ENCODE assay signal across 11 mouse cellular contexts in the genomic region with DNA sequence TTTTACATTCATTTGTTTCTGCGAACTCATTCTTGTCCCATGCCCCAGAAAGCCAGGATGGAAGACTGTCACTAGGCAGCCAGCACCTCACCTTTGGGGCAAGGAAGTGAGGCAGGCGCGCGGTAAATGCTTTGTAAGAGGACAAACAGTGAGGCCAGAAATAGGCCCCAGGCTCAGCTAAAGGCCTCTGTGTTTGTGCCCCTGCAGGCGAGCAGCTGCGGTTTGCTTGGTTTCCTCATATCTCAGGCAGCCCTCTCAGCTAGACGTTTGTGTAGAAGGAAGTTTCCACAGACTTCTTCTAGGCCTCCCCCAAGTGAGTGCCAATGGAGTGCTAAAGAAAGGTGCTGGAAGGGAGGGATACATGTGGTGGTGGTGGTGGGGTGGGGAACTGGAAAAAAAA. TPM values are rescaled to one million over a fixed set of nuclear protein-coding genes. Genes with fewer than 3 reads are reported as not detected.
DNase-seq lines count a peak whose midpoint lies in the region; ATAC-seq and TF ChIP-seq lines count a peak whose summit lies in the region.
"Had no signal": no experiment of that assay in that cellular context is flagged by ENCODE, and none has a peak within 500 bp of the region (broad histone marks: within the 10 kb centered on the region; RNA-seq: fewer than 3 reads in every experiment).

No protein-coding gene starts in this region.

- H3K9me3 ChIP-seq in liver, embryonic 15.5 days (replicated peaks): no peaks in the 10 kb centered on the region
- no peaks in the 10 kb centered on the region for H3K9me3 ChIP-seq in midbrain, embryonic 16.5 days (replicated peaks; ENCODE audit: control insufficient read depth, low read length, poor library complexity, severe bottlenecking)
- no peaks in the 10 kb centered on the region for H3K9me3 ChIP-seq in limb, embryonic 10.5 days (replicated peaks)
- no peaks in the 10 kb centered on the region for H3K9me3 ChIP-seq in forebrain, postnatal 0 days (ENCODE audit: low read length)
- H3K9me3 ChIP-seq: midbrain, embryonic 13.5 days had no signal

- no peaks in the 10 kb centered on the region for H3K4me1 ChIP-seq in liver, embryonic 15.5 days (replicated peaks)
- peaks cover 23% of the 10 kb centered on the region for H3K4me1 ChIP-seq in spleen, adult 2 months (ENCODE audit: control insufficient read depth, insufficient read depth, insufficient read length)
- H3K4me1 ChIP-seq in midbrain, embryonic 16.5 days (ENCODE audit: control insufficient read depth, insufficient read depth, low read length): no peaks in the 10 kb centered on the region
- no peaks in the 10 kb centered on the region for H3K4me1 ChIP-seq in limb, embryonic 10.5 days
- no peaks in the 10 kb centered on the region for H3K4me1 ChIP-seq in forebrain, postnatal 0 days (ENCODE audit: insufficient read depth)

- H3K9ac ChIP-seq in liver, embryonic 15.5 days: no peak overlapping the region
- no peak overlapping the region for H3K9ac ChIP-seq in midbrain, embryonic 16.5 days (ENCODE audit: low read depth, low read length)
- H3K9ac ChIP-seq in forebrain, postnatal 0 days: no peak overlapping the region
- H3K9ac ChIP-seq: midbrain, embryonic 13.5 days had no signal

- DNase-seq in A20 (ENCODE audit: low read depth, low spot score): peak; percentile 77
- DNase-seq in CD4-positive, CD25-positive, alpha-beta regulatory T cell, adult 2 months (ENCODE audit: low read depth, low spot score): peak; percentile 73
- peak in 1 of 2 experiments; percentile 70 for DNase-seq in spleen, adult 2 months (ENCODE audit: low read depth in 1 of 2, low spot score in 2 of 2)
- no peak for DNase-seq in limb, embryonic 10.5 days (ENCODE audit: low spot score)
- DNase-seq in layer of hippocampus, postnatal 10 days (ENCODE audit: low spot score in 2 of 2): no peak
- DNase-seq in forebrain, postnatal 0 days: no peak
- DNase-seq: cerebellum, postnatal 10 days; kidney, adult 18-20 months had no signal

- WGBS in liver, embryonic 15.5 days (ENCODE audit: insufficient replicate concordance): 29% methylated on average over 7 of the region's 7 CpGs
- 38% methylated on average over 7 of the region's 7 CpGs for WGBS in spleen, adult 2 months
- WGBS in midbrain, embryonic 16.5 days: 84% methylated on average over 7 of the region's 7 CpGs
- WGBS in limb, embryonic 10.5 days: 85% methylated on average over 7 of the region's 7 CpGs
- 89% methylated on average over 7 of the region's 7 CpGs for WGBS in forebrain, postnatal 0 days

- ATAC-seq in liver, embryonic 15.5 days (ENCODE audit: insufficient read depth): 0 out of 2 replicates have a peak, but pooled peaks have one; percentile 18
- ATAC-seq in midbrain, embryonic 16.5 days: no peak
- no peak for ATAC-seq in forebrain, postnatal 0 days
- ATAC-seq: midbrain, embryonic 13.5 days had no signal

- no peak overlapping the region for H3K4me2 ChIP-seq in liver, embryonic 15.5 days
- H3K4me2 ChIP-seq in midbrain, embryonic 16.5 days (ENCODE audit: low read length): no peak overlapping the region
- H3K4me2 ChIP-seq in forebrain, postnatal 0 days (ENCODE audit: low read depth): no peak overlapping the region
- H3K4me2 ChIP-seq: midbrain, embryonic 13.5 days had no signal

- H3K27ac ChIP-seq in liver, embryonic 15.5 days (replicated peaks): no peak overlapping the region
- H3K27ac ChIP-seq in spleen, adult 2 months (ENCODE audit: insufficient read depth, low read length): peak overlapping the region; percentile 98
- H3K27ac ChIP-seq in midbrain, embryonic 16.5 days (ENCODE audit: low read length): no peak overlapping the region
- H3K27ac ChIP-seq in limb, embryonic 10.5 days: no peak overlapping the region
- no peak overlapping the region for H3K27ac ChIP-seq in forebrain, postnatal 0 days (ENCODE audit: low read depth, low read length)
- H3K27ac ChIP-seq: midbrain, embryonic 13.5 days had no signal

- no peak for TF ChIP-seq CTCF in spleen, adult 2 months (IDR thresholded peaks at IDR 0.05; ENCODE audit: extremely low read depth, insufficient read depth, insufficient read length, insufficient replicate concordance)
- TF ChIP-seq CTCF in forebrain, postnatal 0 days (IDR thresholded peaks at IDR 0.05; ENCODE audit: low read depth): no peak

- no peaks in the 10 kb centered on the region for H3K27me3 ChIP-seq in liver, embryonic 15.5 days
- H3K27me3 ChIP-seq in spleen, adult 2 months (ENCODE audit: control insufficient read depth, insufficient read depth, low read length): no peaks in the 10 kb centered on the region
- no peaks in the 10 kb centered on the region for H3K27me3 ChIP-seq in midbrain, embryonic 16.5 days (ENCODE audit: control insufficient read depth, insufficient read depth, low read depth, low read length)
- peaks cover 66% of the 10 kb centered on the region for H3K27me3 ChIP-seq in limb, embryonic 10.5 days (ENCODE audit: low read depth, poor library complexity, severe bottlenecking)
- no peaks in the 10 kb centered on the region for H3K27me3 ChIP-seq in forebrain, postnatal 0 days (ENCODE audit: insufficient read depth, low read length)

- H3K4me3 ChIP-seq in liver, embryonic 15.5 days (replicated peaks): no peak overlapping the region
- H3K4me3 ChIP-seq in spleen, adult 2 months (ENCODE audit: extremely low read depth, insufficient read depth, insufficient read length): peak overlapping the region; percentile 64
- H3K4me3 ChIP-seq in midbrain, embryonic 16.5 days (ENCODE audit: low read depth, low read length): no peak overlapping the region
- no peak overlapping the region for H3K4me3 ChIP-seq in limb, embryonic 10.5 days
- H3K4me3 ChIP-seq in forebrain, postnatal 0 days (ENCODE audit: low read depth, low read length): no peak overlapping the region
- H3K4me3 ChIP-seq: midbrain, embryonic 13.5 days had no signal

- TF ChIP-seq POLR2A in spleen, adult 2 months (IDR thresholded peaks at IDR 0.05; ENCODE audit: low read depth, low read length): no peak; the same call in 1 of the 2 replicates

- no peaks in the 10 kb centered on the region for H3K36me3 ChIP-seq in liver, embryonic 15.5 days (replicated peaks)
- no peaks in the 10 kb centered on the region for H3K36me3 ChIP-seq in spleen, adult 2 months (ENCODE audit: control insufficient read depth, insufficient read depth, low read length)
- no peaks in the 10 kb centered on the region for H3K36me3 ChIP-seq in midbrain, embryonic 16.5 days (ENCODE audit: control insufficient read depth, insufficient read depth, low read length)
- H3K36me3 ChIP-seq in limb, embryonic 10.5 days: no peaks in the 10 kb centered on the region
- no peaks in the 10 kb centered on the region for H3K36me3 ChIP-seq in forebrain, postnatal 0 days (ENCODE audit: insufficient read depth)
- H3K36me3 ChIP-seq: midbrain, embryonic 13.5 days had no signal

RNA-seq across cellular contexts. Expression of a gene that starts 18.0 kb away (rescaled TPM):
- polyA plus RNA-seq in liver, embryonic 15.5 days (2015; fragmentation: Nextera tagmentation; extraction: Ambion mirVana): 972 and 1,248 TPM in 2 replicates
- polyA plus RNA-seq in spleen, adult 2 months (2012; rRNA removed): 327 and 363 TPM in 2 replicates
- 4,447 and 4,880 TPM in 2 replicates for polyA plus RNA-seq in midbrain, embryonic 16.5 days (2015; fragmentation: Nextera tagmentation; extraction: Ambion mirVana)
- 920 and 943 TPM in 2 replicates for polyA plus RNA-seq in limb, embryonic 10.5 days (2016; fragmentation: Nextera tagmentation; extraction: Ambion mirVana)
- 1,000 to 10,000 TPM; 2,084 to 2,121 TPM for total RNA-seq in layer of hippocampus, postnatal 10 days (2021)
- total RNA-seq in forebrain, postnatal 0 days (2014; rRNA removed): 2,260 and 3,868 TPM in 2 replicates
- polyA plus RNA-seq in forebrain, postnatal 0 days (2015; fragmentation: Nextera tagmentation; extraction: Ambion mirVana): 5,725 and 7,393 TPM in 2 replicates

RNA-seq across cellular contexts. Expression of a gene that starts 37.0 kb away (rescaled TPM):
- 0.74 and 0.86 TPM in 2 replicates for polyA plus RNA-seq in liver, embryonic 15.5 days (2015; fragmentation: Nextera tagmentation; extraction: Ambion mirVana)
- 1.0 and 1.1 TPM in 2 replicates for polyA plus RNA-seq in spleen, adult 2 months (2012; rRNA removed)
- 0.06 TPM in 1 of 2 replicates, not detected in the other for polyA plus RNA-seq in midbrain, embryonic 16.5 days (2015; fragmentation: Nextera tagmentation; extraction: Ambion mirVana)
- not detected in 2 replicates for polyA plus RNA-seq in limb, embryonic 10.5 days (2016; fragmentation: Nextera tagmentation; extraction: Ambion mirVana)
- not detected for total RNA-seq in layer of hippocampus, postnatal 10 days (2021)
- total RNA-seq in forebrain, postnatal 0 days (2014; rRNA removed): 0.31 and 0.52 TPM in 2 replicates
- not detected in 2 replicates for polyA plus RNA-seq in forebrain, postnatal 0 days (2015; fragmentation: Nextera tagmentation; extraction: Ambion mirVana)

Comparison
In these comparisons a context has a peak if more than half of its experiments do, and no peak if none do; other contexts are left out.
1. DNase-seq: peak in A20 (single experiment) and CD4-positive, CD25-positive, alpha-beta regulatory T cell, adult 2 months (single experiment); none in limb, embryonic 10.5 days (single experiment), layer of hippocampus, postnatal 10 days (0 of 2) and forebrain, postnatal 0 days (single experiment).